Mouse (Mus musculus): ENCODE measurements around the gene Slc3a2. TPM values are rescaled to one million over a fixed set of nuclear protein-coding genes. Genes with fewer than 3 reads are reported as not detected.

Gene Slc3a2
- polyA plus RNA-seq, 1 experiment from 2014 or later: 126 TPM

GRCm38 (mm10) chr19:8714653-8715481, 8.3 kb downstream of the Slc3a2 start:
- 80% methylated on average over 10 of the region's 10 CpGs for WGBS
- Histone ChIP-seq H3K27ac (ENCODE audit: low read depth) (no peak overlapping the region), H3K4me3 (ENCODE audit: low read depth, low read length) (no peak overlapping the region), H3K9me3 (ENCODE audit: control insufficient read depth, low read length) (no peaks in the 10 kb centered on the region), H3K27me3 (replicated peaks; ENCODE audit: control insufficient read depth, insufficient read depth, low read length) (no peaks in the 10 kb centered on the region), H3K4me1 (replicated peaks; ENCODE audit: control insufficient read depth, insufficient read depth, low read length) (peaks cover 27% of the 10 kb centered on the region), H3K9ac (ENCODE audit: low read length) (no peak overlapping the region), H3K36me3 (ENCODE audit: control insufficient read depth, insufficient read depth, low read length) (peaks cover 21% of the 10 kb centered on the region), H3K4me2 (ENCODE audit: low read length) (no peak overlapping the region)
- ATAC-seq (replicated peaks; ENCODE audit: low FRiP score, low TSS enrichment, low read depth) (no peak), DNase-seq (ENCODE audit: low spot score) (no peak)

GRCm38 (mm10) chr19:8713997-8714652, 9.0 kb downstream of the Slc3a2 start:
- no peak for DNase-seq (ENCODE audit: low spot score)
- WGBS: 6% methylated on average over 13 of the region's 13 CpGs
- no peaks in the 10 kb centered on the region for H3K9me3 ChIP-seq (ENCODE audit: control insufficient read depth, low read length)
- H3K27me3 ChIP-seq (replicated peaks; ENCODE audit: control insufficient read depth, insufficient read depth, low read length): no peaks in the 10 kb centered on the region
- peak overlapping the region; percentile 95 for H3K27ac ChIP-seq (ENCODE audit: low read depth)
- peaks cover 28% of the 10 kb centered on the region for H3K36me3 ChIP-seq (ENCODE audit: control insufficient read depth, insufficient read depth, low read length)
- ATAC-seq (replicated peaks; ENCODE audit: low FRiP score, low TSS enrichment, low read depth): no peak
- peak overlapping the region; percentile 90 for H3K9ac ChIP-seq (ENCODE audit: low read length)
- H3K4me2 ChIP-seq (ENCODE audit: low read length): peak overlapping the region; percentile 82
- H3K4me1 ChIP-seq (replicated peaks; ENCODE audit: control insufficient read depth, insufficient read depth, low read length): peaks cover 27% of the 10 kb centered on the region
- peak overlapping the region; percentile 91 for H3K4me3 ChIP-seq (ENCODE audit: low read depth, low read length)

GRCm38 (mm10) chr19:8713306-8713996, 9.7 kb downstream of the Slc3a2 start:
- ATAC-seq (replicated peaks; ENCODE audit: low FRiP score, low TSS enrichment, low read depth): peak; percentile 92
- Histone ChIP-seq H3K4me3 (ENCODE audit: low read depth, low read length) (peak overlapping the region; percentile 91), H3K27ac (ENCODE audit: low read depth) (peak overlapping the region; percentile 95), H3K4me1 (replicated peaks; ENCODE audit: control insufficient read depth, insufficient read depth, low read length) (peaks cover 27% of the 10 kb centered on the region), H3K9me3 (ENCODE audit: control insufficient read depth, low read length) (no peaks in the 10 kb centered on the region), H3K9ac (ENCODE audit: low read length) (peak overlapping the region; percentile 90), H3K36me3 (ENCODE audit: control insufficient read depth, insufficient read depth, low read length) (peaks cover 35% of the 10 kb centered on the region), H3K4me2 (ENCODE audit: low read length) (peak overlapping the region; percentile 82), H3K27me3 (replicated peaks; ENCODE audit: control insufficient read depth, insufficient read depth, low read length) (no peaks in the 10 kb centered on the region)
- WGBS: under 1% methylated on average over 51 of the region's 51 CpGs
- DNase-seq (ENCODE audit: low spot score): peak; percentile 95

GRCm38 (mm10) chr19:8712870-8713305, 10.3 kb downstream of the Slc3a2 start:
- H3K9ac ChIP-seq (ENCODE audit: low read length): peak overlapping the region; percentile 90
- under 1% methylated on average over 11 of the region's 13 CpGs for WGBS
- ATAC-seq (replicated peaks; ENCODE audit: low FRiP score, low TSS enrichment, low read depth) (peak; percentile 72), DNase-seq (ENCODE audit: low spot score) (peak; percentile 91)
- peak overlapping the region; percentile 82 for H3K4me2 ChIP-seq (ENCODE audit: low read length)
- H3K9me3 ChIP-seq (ENCODE audit: control insufficient read depth, low read length): no peaks in the 10 kb centered on the region
- H3K27ac ChIP-seq (ENCODE audit: low read depth): peak overlapping the region; percentile 95
- H3K27me3 ChIP-seq (replicated peaks; ENCODE audit: control insufficient read depth, insufficient read depth, low read length): no peaks in the 10 kb centered on the region
- peak overlapping the region; percentile 91 for H3K4me3 ChIP-seq (ENCODE audit: low read depth, low read length)
- peaks cover 27% of the 10 kb centered on the region for H3K4me1 ChIP-seq (replicated peaks; ENCODE audit: control insufficient read depth, insufficient read depth, low read length)
- H3K36me3 ChIP-seq (ENCODE audit: control insufficient read depth, insufficient read depth, low read length): peaks cover 40% of the 10 kb centered on the region

GRCm38 (mm10) chr19:8711949-8712869, 11.0 kb downstream of the Slc3a2 start:
- Histone ChIP-seq H3K9ac (ENCODE audit: low read length) (peak overlapping the region; percentile 90), H3K36me3 (ENCODE audit: control insufficient read depth, insufficient read depth, low read length) (peaks cover 47% of the 10 kb centered on the region), H3K4me2 (ENCODE audit: low read length) (peak overlapping the region; percentile 82), H3K4me1 (replicated peaks; ENCODE audit: control insufficient read depth, insufficient read depth, low read length) (peaks cover 27% of the 10 kb centered on the region), H3K27ac (ENCODE audit: low read depth) (peak overlapping the region; percentile 95), H3K4me3 (ENCODE audit: low read depth, low read length) (peak overlapping the region; percentile 91), H3K9me3 (ENCODE audit: control insufficient read depth, low read length) (no peaks in the 10 kb centered on the region), H3K27me3 (replicated peaks; ENCODE audit: control insufficient read depth, insufficient read depth, low read length) (no peaks in the 10 kb centered on the region)
- ATAC-seq (replicated peaks; ENCODE audit: low FRiP score, low TSS enrichment, low read depth) (no peak), DNase-seq (ENCODE audit: low spot score) (no peak)
- 54% methylated on average over 10 of the region's 10 CpGs for WGBS

GRCm38 (mm10) chr19:8711506-8711905, 11.7 kb downstream of the Slc3a2 start:
- Histone ChIP-seq H3K4me2 (ENCODE audit: low read length) (peak overlapping the region; percentile 82), H3K27ac (ENCODE audit: low read depth) (no peak overlapping the region), H3K9me3 (ENCODE audit: control insufficient read depth, low read length) (no peaks in the 10 kb centered on the region), H3K36me3 (ENCODE audit: control insufficient read depth, insufficient read depth, low read length) (peaks cover 54% of the 10 kb centered on the region), H3K4me3 (ENCODE audit: low read depth, low read length) (peak overlapping the region; percentile 91), H3K4me1 (replicated peaks; ENCODE audit: control insufficient read depth, insufficient read depth, low read length) (peaks cover 27% of the 10 kb centered on the region), H3K9ac (ENCODE audit: low read length) (peak overlapping the region; percentile 90), H3K27me3 (replicated peaks; ENCODE audit: control insufficient read depth, insufficient read depth, low read length) (no peaks in the 10 kb centered on the region)
- no peak for ATAC-seq (replicated peaks; ENCODE audit: low FRiP score, low TSS enrichment, low read depth)
- DNase-seq (ENCODE audit: low spot score): no peak
- WGBS: 74% methylated on average over 4 of the region's 4 CpGs

GRCm38 (mm10) chr19:8710057-8710456, 13.1 kb downstream of the Slc3a2 start:
- 0 out of 2 replicates have a peak overlapping the region, but pooled peaks have one; percentile 30 for H3K27ac ChIP-seq (ENCODE audit: low read depth)
- H3K4me1 ChIP-seq (replicated peaks; ENCODE audit: control insufficient read depth, insufficient read depth, low read length): peaks cover 27% of the 10 kb centered on the region
- no peaks in the 10 kb centered on the region for H3K27me3 ChIP-seq (replicated peaks; ENCODE audit: control insufficient read depth, insufficient read depth, low read length)
- no peak overlapping the region for H3K4me2 ChIP-seq (ENCODE audit: low read length)
- no peaks in the 10 kb centered on the region for H3K9me3 ChIP-seq (ENCODE audit: control insufficient read depth, low read length)
- H3K4me3 ChIP-seq (ENCODE audit: low read depth, low read length): no peak overlapping the region
- WGBS: 86% methylated on average over 2 of the region's 2 CpGs
- ATAC-seq (replicated peaks; ENCODE audit: low FRiP score, low TSS enrichment, low read depth) (no peak), DNase-seq (ENCODE audit: low spot score) (no peak)
- H3K36me3 ChIP-seq (ENCODE audit: control insufficient read depth, insufficient read depth, low read length): peaks cover 56% of the 10 kb centered on the region
- no peak overlapping the region for H3K9ac ChIP-seq (ENCODE audit: low read length)

- DNase-seq (ENCODE audit: low spot score) (no peak), ATAC-seq (replicated peaks; ENCODE audit: low FRiP score, low TSS enrichment, low read depth) (no peak)
- Histone ChIP-seq H3K4me2 (ENCODE audit: low read length) (no peak overlapping the region), H3K9me3 (ENCODE audit: control insufficient read depth, low read length) (no peaks in the 10 kb centered on the region), H3K4me1 (replicated peaks; ENCODE audit: control insufficient read depth, insufficient read depth, low read length) (peaks cover 18% of the 10 kb centered on the region), H3K4me3 (ENCODE audit: low read depth, low read length) (no peak overlapping the region), H3K9ac (ENCODE audit: low read length) (no peak overlapping the region), H3K27me3 (replicated peaks; ENCODE audit: control insufficient read depth, insufficient read depth, low read length) (no peaks in the 10 kb centered on the region), H3K36me3 (ENCODE audit: control insufficient read depth, insufficient read depth, low read length) (peaks cover 56% of the 10 kb centered on the region), H3K27ac (ENCODE audit: low read depth) (no peak overlapping the region)
- 91% methylated on average over 8 of the region's 8 CpGs for WGBS
Measured at GRCm38 (mm10) chr19:8708954-8709353, 14.2 kb downstream of the Slc3a2 start.
